Mouse (Mus musculus) frontal cortex, adult 2 months (tissue): ENCODE measurements around the gene Gfi1b. TPM values are rescaled to one million over a fixed set of nuclear protein-coding genes. Genes with fewer than 3 reads are reported as not detected.
A peak's percentile ranks its signal among the peaks of the same experiment; 100 is the strongest.

Experiments
- DNase-seq, 2 experiments: peaks; one replicate each; pipeline ENCODE4 v3.0.0; 2022; ENCODE audit warnings: low spot score in 1 of 2; ENCODE audit errors: extremely low spot score in 1 of 2
- polyA plus RNA-seq: library from polyadenylated mRNA; depleted of rRNA; stranded (reverse); fragments of >200 nt; gene quantifications from 2 replicates; pipeline ENCODE4 v1.2.3, GENCODE M21; 2012

Gfi1b gene
- polyA plus RNA-seq, 1 experiment = not detected

DNA sequence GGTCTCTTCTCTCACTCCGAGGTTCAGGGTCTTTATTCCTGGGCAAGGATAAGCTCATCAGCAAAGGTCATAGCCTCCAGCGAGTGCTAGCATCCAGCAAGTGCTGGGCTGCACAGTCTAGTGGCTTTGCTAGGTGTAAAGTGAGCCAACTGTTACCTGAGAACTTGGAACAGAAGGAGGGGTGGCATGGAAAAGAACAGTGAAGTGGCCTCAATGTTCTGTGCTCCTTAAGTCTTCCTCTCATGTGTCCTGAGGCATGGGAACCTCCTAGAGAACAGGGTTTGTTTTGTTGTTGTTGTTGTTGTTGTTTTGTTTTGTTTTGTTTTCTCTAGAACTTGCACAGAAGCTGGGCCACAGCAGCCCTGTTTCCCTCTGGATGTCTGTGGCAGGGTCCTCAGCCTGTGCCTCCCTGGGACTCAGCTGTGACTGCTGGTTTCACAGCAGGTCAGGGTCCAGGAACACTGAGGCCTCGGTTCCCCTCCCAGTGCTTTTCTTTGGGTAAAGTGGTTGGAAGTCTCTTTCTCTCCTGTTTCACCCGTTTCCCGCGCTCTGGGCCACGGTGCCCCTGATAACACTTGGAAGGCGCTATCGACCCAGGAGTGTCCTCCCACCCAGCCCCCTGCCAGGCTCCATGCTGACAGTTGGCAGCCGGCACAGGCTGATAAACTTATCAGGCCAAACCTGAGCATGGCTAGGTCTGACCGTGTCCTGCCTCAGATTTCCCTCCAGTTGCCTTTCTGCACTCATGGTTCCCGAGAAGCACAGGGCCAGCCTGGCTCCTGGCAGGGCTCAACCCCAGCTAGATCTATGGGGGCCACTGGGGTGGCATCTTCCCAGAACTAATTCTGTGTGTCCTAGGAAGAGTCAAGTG is 19.8 kb downstream of the Gfi1b start:
- DNase-seq = no peak

DNA sequence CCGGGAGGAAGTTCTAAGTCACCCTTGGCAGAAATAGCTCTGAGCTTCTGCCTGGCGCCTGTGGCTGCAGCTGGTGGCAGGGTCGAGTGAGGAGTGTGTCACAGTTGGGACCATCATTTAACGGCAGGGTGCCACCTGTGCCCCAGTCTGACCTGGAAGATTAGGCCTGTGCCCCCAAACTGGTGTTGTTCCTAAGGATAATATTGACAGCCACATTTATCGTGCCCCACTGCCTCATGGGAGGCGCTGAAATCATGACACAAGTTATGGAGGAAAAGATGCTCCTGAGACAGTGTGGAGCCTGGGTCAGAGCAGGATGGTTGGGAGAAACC is 22.2 kb downstream of the Gfi1b start:
- DNase-seq = no peak

DNA sequence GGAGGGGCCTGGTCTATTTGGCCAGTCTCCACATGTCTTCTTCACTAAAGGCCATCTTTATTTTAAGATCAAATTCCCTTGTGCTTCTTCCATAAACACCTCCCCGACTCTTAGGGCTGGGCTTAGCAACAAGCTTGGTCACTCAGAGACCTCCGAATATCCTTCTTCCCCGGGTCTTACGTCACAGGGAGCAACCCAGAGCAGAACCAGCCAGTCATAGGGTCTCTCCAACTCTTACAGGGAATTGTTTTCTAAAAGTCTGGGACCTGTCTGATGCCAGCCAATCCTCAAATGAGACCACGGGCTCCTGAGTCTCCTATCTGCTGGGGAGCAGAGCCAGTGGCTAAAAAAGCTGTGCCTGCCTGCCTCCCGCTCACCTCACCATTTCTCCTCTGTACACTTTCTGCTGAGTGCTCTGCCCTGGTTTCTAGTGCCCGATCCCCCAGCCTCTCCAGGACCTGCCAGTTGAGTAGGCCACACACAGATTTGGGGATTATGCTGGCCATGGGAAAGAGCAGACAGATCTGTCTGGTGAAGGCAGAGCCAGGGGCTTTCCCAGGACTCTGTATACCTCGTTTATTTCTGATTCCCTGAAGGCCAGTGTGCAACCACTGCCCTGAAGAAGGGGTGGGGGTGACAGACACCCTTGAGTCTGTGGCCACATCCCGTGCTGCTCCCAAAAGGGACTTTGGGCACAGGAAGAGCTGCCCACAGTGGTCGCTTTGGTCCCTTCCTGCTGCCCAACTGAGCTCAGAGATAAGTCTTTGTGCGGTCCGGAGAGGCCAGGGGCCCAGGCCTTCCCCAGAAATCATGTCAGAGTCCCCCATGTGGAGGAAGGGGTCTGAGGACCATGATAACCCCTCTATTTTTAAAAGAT is 22.9 kb downstream of the Gfi1b start:
- DNase-seq = no peak

DNA sequence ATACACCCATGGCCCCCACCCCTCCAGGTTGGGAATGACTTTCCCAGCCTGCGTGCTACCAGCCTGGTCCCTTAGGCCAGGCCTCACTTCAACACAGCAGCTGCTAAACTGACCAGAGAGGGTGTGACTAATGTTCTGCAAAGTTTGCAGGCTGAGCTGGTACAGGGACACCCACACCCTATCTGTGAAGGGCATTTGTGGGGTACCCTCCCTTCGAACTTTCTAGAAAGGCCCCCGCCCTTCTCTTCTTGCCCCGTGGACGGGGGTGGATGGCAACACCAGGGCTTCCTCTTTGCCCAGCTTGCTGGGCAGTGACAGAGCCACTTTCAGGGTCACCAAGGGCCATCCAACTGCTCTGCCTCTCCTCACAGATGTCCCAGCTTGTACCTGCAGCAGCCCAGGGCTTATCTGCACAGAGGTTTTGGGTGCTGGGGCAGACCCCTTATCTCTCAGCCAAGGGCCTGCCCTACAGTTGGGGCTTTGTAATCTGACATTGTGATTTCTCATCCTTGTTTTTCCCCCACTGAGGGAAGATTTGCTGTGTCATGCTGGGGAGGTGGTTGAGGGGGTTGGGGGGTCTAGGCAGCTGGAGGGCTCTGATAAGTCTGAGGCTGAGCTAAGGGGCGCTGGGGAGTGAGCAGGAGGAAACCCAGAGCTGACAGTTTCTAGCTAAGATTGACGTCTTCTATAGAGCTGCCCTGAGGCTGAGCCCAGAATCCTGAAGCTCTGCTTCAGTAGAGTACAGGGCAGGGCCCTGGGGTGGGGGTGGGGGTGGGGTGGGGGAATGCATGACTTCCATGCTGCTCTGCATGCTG is 23.8 kb downstream of the Gfi1b start:
- no peak for DNase-seq

DNA sequence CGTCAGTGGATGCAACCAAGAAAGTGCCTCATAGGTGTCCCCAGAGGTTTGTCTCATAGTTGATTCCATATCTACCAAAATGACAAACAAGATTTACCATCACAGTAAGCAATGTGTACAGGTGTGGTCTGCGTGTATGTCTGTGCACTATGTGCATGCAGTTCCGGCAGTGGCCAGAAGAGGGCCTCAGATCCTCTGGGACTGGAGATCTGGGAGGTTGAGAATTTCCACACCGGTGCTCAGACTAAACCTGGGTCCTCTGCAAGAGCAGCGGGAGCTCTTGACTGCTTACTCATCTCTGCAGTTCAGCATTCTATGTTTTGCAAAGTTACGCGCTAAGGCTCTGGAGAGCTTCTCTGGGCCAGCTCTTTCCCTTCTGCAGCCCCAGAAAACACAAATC is 24.8 kb downstream of the Gfi1b start:
- no peak for DNase-seq

DNA sequence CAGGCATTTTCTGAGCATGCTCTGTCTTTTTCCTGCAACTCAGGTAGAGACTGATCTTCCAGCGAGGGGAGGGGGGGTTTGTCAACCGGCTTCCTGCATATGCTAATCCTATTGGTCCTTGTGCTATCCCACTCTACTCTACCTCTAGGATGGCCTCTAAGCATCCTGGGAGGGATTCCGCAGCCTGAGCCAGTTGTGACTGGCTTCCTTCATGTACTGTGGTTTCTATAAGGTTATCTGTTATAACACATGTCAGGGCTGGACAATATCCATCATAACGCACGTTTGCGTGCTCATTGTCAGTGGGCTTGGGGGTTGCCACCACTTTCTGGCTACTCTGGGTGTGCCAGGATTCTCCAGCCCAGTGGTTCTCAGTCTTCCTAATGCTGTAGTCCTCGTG is 25.8 kb downstream of the Gfi1b start:
- no peak for DNase-seq

GRCm38 (mm10) chr2:28592809-28593208 is 29.0 kb downstream of the Gfi1b start:
- DNase-seq = peak in 1 of 2 experiments; percentile 41

GRCm38 (mm10) chr2:28591479-28591878 is 30.3 kb downstream of the Gfi1b start:
- DNase-seq = no peak

- DNase-seq = no peak
Measured at GRCm38 (mm10) chr2:28588574-28588973, 33.2 kb downstream of the Gfi1b start.

- DNase-seq = no peak
Measured at GRCm38 (mm10) chr2:28585730-28586129, 36.1 kb downstream of the Gfi1b start.

- DNase-seq = peak; percentile 49 to 88
Measured at GRCm38 (mm10) chr2:28585043-28585571, 36.7 kb downstream of the Gfi1b start.

DNA sequence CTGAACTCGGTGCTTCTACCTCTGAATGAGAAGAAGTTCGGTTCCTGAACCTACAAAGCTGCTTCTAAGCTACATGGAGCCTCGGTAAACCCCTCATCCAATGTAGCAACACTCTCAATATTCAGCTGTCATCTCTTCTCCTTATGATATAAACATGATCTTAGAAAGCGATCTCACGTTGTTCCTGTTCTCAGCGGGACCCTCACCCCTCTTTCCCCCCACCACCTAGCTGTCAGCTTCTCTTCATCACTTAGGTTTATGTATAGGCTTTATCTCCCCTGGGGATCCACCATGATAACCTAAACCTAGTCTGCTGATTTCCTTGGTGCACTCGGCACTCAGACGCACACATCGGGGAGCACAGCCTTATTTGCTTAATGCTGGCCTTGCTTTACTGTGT is 38.1 kb downstream of the Gfi1b start, which contains the start of gene Gtf3c5:
TSS of gene Gtf3c5 (minus strand) at position 101 of the 400 bp plus-strand sequence.
- no peak for DNase-seq

- peak; percentile 73 to 91 for DNase-seq
Measured at GRCm38 (mm10) chr2:28582647-28583353, 39.0 kb downstream of the Gfi1b start.

DNA sequence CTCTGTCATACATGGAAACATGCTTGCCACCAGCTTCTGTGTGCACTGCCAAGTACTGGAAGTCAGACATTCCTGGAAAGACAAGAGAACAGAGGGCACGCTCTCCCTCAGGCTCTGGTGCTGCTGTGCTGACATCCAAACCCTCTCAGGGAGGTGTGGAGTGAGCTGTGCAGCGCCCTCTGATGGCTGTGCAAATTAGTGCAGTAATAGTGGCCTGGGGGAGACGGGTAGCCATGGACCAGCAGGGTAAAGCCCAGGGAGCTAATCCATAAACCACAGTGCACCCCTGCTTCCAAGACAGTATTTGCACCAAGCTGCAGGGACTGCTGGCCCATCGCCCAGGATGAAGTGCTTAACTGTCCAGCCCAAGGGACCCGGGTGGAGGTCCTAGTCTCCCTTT is 43.8 kb downstream of the Gfi1b start:
- DNase-seq = peak in 1 of 2 experiments; percentile 34

DNA sequence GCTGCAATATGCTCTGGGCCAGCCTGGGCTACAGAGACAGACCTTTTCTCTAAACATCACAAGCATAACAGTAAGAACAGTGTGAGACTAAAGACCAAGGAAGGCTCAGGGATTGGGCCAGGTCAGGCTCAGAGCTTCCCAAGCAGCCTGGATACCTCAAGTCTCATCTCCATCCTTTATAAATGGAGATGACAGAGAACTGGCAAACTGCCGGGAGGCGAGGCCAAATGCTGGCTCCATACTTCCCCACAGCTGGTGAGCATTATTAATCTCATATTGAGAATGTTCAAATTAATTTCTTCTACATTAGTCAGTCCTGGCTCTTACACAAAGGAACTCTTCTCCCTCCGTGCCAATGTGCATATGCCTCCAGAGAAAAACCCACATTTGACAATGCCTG is 45.0 kb downstream of the Gfi1b start:
- no peak for DNase-seq

DNA sequence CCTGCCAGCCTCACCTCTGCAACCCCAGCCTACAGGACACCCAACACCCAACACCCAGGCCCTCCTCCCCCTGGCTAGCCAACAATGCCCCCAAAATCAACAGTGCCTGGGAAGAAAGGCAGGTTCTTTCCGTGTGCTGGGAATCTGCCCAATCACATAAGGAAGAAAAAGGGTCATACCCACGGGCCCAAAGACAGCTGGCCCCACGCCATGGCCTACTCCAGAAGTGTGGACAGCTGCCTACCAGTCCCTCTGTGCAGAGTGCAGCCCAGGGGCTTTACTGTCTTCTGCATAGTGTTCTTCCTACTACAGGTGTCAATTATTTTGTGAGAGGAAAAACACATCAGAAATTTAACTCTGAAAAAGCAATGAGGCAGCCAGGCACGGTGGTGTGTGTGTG is 46.4 kb downstream of the Gfi1b start:
- DNase-seq = no peak

DNA sequence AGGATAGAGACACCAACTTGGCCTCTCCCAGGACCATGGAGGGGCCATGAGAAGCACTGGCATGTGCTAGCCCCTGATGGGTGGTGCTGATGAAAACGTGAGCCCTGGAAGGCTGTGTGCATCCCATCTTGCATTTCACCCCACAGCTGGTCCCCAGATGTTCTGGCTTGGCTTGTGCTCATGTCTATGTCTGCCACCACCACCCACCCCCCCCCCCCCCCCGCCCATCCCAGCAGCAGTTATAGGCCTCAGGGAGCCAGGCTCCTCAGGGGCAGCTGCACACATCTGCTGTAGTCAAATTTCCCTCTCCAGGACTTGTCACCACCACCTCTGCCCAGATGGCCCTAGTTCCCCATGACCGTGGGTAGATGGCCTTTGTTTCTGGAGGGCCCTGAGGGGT is 51.9 kb downstream of the Gfi1b start:
- no peak for DNase-seq

DNA sequence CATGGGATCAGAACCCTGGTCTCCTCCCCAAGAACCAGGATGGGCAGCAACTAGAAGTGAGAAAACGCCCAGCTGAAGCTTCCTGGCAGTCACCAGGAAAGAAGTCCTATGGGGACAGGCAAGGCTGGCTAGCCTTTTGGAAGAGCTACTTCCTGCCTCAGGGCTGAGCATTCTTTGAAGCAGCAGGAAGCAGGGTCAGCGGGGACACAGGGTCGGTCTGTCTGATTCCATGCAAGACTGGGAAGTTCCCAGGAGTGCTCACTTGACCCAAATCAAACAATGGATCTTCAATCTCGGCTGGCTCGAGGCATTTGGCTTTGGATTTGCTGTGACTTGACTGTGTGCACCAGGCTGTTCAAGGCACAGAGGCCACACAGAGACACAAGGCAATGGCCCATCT is 55.2 kb downstream of the Gfi1b start:
- DNase-seq = no peak

- no peak for DNase-seq
Measured at GRCm38 (mm10) chr2:28564380-28564779, 57.4 kb downstream of the Gfi1b start.

DNA sequence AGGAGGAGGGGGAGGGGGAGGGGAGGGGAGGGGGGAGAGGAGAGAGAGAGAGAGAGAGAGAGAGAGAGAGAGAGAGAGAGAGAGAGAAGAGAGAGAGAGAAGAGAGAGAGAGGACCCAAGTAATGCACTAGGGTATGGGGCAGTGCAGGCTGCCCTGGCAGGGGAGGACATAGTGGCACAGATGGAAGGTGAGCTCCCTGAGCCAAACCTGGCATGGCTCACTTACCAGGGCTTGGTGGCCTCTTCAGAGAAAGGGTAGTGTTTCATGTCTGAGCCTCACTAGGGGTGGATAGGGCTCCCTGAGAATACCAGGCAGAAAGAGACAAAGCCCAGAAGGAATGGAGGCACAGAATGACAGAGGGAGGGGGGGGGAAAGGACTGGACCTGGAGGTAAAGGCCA is 58.0 kb downstream of the Gfi1b start:
- DNase-seq = no peak
